Mouse (Mus musculus) erythroblast, adult 5-6 weeks (primary cell): ENCODE data around the gene Rreb1. TPM values are rescaled to one million over a fixed set of nuclear protein-coding genes. Genes with fewer than 3 reads are reported as not detected.

Experiments
- ATAC-seq: replicated peaks from 2 replicates; pipeline ENCODE4 v1.8.0; 2016; ENCODE audit warnings: moderate number of reproducible peaks, mild to moderate bottlenecking, moderate TSS enrichment, inconsistent platforms; ENCODE audit not compliant: poor library complexity, low FRiP score, severe bottlenecking
- total RNA-seq, 2 experiments: library from RNA; stranded (forward) in 1 of 2; stranded (reverse) in 1 of 2; fragments of 150-400 nt in 1 of 2; fragments of 200-764, 138-1000 nt in 1 of 2; gene quantifications; 2 replicates each; pipeline versions ENCODE4 v1.2.3 to v1.2.4; 2015 to 2017; ENCODE audit warnings: low replicate concordance in 2 of 2

Rreb1 gene
- total RNA-seq, 2 experiments from 2014 or later = 8.2 to 11.7 TPM

DNA sequence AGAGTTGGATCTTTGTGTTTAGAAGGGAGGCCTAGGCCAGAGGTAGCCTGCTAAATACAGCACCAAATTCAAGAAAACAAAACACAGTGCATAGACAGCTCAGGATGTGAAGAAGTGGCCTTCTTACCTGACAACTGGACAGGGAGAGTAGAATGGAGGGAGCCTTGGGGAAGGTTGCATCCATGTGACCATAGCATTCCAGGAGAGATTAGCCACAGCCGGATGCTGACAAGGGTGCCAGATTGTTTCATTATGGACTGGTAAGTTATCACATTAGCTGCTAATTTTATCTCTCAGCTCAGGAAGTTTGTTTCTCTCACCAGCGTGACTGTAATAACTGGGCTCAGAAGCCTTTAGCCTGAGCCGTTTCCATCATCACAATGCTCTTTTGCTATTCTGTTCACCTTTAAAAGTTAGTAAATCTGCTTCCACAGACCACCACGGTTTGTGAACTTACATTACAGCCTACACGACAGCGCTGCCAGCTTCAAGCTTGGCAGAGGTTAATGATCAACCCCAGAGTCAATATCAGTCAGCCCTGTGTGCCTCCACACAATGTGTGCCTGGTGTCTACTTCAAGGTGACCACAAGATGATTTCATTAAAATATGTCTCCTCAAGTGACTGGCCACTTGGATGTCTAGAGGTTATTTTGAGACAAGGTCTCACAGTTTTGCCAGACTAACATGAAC, 117.5 kb downstream of the Rreb1 start:
- no peak for ATAC-seq

DNA sequence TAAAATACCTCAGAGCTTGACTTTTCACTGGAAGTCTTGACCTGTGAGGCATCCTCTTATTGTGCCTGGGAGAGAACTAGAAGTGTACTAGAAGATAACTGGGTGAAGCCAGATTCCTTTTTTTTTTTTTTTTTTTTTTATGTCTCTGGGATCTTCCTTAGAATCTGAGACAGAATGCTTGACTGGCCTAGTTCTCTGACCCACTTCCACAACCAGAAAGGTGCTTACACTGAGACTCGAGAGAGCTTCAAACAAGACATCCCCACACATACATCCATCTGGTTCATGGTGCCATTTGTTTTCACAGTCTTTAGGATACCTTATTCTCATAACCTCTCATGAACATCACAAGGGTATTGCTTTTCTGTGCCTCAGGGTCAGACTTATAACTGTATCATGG, 118.2 kb downstream of the Rreb1 start:
- no peak for ATAC-seq

DNA sequence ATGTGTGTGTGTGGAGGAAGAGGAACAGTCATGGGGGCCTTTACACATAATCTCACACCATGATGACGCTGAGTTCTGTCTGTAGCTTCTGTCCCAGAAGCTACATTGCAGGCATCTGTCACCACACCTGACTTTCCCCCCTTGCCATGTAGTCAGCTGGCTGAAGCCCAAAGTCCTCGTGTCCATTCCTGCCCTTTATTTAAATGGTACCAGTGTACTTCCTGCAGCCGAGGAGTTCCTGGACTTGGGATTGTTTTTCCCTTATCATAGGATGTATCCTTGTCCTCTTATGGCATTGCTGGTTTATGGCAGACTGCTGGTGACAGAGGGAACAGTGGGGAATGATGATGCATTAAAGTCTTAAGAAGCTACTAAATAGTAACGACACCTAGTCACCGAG, 120.6 kb downstream of the Rreb1 start:
- no peak for ATAC-seq

DNA sequence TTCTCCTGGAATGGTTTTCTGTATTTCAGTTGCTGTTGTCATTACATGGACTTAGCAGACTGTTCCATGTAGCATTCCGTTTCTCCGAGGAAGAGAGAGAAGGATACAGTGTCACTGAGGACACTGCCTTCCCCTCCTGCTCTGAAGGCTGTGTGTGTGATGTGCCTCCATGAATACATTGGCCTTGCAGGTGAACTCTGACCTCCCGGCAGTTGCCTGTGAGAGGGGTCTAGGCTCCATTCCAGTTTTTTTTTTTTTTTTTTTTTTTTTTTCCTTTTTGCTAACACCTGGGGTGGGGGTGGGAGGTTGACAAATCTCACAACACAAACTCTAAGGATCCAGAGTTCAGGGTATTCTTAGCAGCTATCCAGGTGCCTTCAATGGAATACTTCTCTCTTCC, 124.8 kb downstream of the Rreb1 start:
- no peak for ATAC-seq

DNA sequence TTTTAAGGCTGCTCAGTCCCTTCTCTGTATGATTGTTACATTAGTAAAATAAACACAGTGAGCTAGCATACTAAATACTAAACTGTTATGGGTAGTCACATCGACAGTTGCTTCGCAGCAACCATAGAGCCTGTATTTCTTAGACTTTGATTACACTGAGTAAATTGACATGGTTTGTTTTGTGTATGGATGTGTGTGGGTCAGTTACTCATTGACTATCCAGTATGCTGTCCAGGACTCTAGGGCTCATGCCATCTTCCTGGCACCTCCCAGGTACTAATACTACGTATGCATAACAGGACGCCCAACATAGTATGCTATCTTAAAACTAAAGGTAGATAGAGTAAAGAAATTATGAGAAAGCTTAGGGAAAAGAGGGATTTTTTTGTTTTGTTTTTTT, 125.3 kb downstream of the Rreb1 start:
- no peak for ATAC-seq

DNA sequence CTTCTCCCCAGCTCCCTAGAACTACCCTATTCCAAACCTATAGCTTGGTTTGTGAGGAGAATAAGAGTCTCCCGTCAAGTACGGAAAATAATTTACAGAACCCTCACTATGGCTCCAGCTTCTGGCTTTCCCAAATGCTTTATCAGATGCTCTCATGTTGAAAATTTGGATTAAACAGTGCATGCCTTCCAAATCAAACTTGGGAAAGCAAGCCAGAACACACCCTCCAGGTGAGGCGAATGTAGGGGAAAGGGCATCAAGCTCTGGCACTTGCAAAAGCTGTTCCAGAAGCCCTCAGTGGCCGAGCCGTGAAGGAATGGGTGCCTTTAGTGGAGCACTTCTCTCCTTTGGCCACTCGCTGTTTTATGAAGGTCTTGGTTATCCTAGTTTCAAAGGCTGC, 126.2 kb downstream of the Rreb1 start:
- no peak for ATAC-seq

DNA sequence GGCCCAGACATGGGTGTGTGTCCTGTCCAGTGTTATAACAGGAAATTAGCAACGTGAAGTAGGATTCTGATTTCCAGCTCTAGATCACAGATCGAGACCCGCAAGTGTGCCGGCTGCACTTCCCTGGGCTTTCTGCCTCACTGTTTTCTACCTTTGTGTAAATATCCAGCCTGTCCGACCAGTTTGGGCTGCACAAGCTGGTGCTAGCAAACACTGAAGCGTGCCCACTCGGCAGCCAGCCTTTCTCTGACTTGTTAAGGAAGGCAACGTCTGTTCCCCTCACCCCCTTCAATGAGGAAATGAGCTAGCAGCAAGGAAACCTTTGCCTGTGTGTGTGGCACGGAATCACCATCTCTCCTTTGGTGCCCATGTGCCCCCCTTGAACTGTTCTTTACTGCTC, 129.9 kb downstream of the Rreb1 start:
- ATAC-seq = no peak

DNA sequence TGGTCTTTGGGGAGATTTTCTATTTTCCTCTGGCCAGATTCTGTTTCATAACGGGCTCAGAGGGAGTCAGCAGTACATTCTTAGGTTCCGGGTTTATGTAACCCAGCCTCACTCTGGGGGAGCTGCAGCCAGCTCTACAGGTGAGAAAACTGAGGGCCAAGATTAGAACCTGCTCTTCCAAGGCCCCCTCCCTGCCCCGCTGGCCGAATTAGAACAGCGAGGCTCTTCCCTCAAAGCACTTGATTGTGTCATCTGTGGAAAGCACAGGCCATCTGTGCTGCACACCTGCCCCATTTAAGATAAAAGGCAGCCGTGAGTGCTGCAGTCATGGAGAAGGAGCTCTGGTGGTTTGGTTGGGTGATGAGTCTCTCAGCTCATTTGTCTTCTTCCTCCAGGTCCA, 130.3 kb downstream of the Rreb1 start:
- no peak for ATAC-seq

DNA sequence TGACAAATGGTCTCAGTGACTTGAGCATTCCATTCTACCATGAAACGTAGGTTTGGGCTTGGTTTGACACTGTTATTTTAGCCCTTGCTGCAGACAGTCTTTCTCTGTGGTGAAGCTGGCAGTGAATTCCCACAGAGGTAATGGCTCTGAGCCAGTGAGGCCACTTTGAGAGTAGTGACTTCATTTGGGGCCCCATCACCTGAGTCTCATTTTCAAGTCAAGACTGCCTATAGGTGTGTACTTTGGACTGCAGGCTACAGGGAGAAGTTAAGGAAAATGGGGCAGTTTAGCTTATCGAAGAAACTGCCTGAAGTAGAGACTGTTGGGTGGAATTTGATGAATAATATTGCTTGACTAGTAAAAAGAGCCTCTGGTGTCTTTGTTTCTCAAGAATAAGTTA, 131.0 kb downstream of the Rreb1 start:
- no peak for ATAC-seq

DNA sequence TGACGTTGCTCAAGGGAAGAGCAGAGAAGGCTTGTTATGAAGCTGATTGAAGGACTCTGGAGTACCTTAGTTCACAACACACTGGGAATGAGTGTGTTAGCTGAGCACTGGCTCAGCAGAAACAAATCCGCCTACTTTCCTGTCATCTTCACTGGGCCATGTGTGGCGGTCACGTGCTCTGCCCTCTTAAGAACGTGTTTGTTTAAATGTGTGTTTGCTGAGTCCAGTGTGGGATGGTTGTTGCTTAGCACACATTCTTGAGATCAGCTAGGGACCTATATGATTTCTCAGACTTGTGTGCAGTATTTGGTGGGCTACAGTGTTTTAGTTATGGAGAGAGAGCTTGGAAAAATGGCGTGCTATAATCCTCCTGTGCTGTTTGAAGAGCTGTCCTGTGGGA, 133.8 kb downstream of the Rreb1 start:
- ATAC-seq = no peak

DNA sequence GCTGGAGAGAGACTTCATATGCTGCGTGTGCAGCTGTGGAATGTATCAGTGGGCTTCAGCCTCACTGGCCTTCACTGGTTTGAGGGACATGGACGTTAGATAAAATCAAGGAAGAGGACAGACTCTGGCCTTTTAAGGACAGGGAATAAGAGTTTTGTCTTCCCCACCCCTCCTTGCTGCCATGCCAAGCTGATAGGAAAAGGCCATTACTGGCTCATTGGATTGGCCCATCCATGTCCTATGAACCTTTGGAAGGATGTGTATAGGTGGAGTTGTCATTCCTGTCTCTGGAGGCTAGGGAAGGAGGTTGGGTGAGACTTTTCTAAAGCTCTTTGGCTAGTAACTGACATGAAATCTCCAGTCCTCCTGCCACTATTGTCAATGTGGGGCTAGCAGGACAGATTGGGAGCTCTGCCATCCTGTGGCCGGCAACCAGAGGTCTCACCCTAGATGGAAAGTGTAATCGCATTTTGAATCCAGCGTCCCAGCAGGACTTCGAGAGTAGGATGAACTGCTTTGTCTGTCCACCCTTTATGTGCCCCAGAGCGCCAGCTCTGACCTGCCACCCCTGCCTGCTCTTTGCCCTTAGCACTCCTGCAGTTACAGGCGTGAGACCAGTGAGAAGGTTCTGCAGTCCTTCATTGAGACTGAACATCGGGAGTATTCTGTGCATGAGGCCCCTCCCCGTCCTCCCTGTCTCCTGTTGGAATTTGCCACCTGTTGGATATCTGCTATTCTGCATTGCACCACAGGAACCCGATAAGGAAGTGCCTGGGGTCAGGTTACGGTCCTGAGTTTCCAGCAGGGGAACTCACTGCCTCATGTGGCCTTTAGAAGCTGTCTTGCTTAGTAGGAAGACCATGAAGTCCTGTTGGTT, 134.6 kb downstream of the Rreb1 start:
- ATAC-seq = no peak; the same call in 1 of the 2 replicates

DNA sequence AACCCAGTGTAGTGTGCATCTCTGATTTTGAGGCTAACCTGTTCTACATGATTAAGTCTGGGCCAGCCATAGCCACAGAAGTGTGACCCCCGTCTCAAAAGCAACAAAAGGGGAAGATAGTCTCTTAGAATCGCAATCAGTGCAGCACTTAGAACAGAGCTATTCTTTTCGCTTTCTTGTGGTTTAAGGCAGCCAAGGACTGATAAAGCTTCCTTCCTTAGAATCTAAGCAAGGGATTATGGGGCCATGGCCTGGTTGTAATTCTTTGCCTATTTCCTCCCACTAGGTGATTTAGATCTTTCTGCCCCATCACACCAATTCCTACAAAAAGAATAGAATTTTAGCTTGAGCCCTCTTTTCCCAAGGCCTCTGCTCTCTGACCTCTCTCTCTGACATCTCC, 135.8 kb downstream of the Rreb1 start:
- ATAC-seq = no peak

DNA sequence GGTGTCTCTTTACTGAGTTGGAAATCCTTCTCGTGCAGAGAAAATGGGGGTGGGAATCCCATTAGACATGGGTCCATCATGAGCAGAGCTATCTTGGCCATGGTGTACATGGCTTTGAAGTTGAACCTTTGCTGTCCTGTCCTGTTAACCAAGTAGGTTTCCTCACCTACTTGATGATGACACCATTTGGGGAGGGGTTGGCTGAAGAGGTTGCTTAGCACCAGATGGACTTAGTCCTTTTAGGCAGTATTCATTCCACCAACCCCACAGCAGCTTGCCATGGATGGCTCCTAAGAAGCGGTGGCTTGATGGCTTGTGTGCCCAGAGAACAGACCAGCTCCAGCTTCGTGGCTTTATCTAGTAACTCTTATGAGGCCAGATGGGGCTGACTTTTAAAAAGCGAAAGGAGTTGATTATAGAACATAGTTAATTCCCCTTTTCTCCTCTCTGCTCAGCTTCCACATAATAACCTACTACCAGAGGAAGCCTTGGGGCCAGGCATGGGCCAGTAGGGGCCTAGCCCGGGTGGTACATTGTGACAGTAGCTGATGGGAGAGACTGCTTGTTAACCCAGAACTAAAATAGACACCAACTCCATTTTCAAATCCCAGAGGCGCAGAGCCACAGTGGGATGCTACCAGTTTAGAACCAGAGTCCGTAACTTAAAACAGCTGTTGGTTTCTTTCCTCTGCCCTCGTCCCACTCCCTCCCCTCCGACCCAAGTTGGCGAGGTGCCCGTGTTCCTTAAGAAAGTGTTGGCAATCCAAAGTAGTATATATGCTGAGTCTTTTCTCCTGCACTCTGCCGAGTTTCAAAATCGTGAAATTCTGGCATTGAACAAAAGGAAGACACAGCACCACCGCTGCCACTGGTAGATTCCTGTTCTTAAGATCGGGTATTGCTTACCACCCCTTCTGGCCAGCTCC, 140.4 kb downstream of the Rreb1 start:
- ATAC-seq = no peak

DNA sequence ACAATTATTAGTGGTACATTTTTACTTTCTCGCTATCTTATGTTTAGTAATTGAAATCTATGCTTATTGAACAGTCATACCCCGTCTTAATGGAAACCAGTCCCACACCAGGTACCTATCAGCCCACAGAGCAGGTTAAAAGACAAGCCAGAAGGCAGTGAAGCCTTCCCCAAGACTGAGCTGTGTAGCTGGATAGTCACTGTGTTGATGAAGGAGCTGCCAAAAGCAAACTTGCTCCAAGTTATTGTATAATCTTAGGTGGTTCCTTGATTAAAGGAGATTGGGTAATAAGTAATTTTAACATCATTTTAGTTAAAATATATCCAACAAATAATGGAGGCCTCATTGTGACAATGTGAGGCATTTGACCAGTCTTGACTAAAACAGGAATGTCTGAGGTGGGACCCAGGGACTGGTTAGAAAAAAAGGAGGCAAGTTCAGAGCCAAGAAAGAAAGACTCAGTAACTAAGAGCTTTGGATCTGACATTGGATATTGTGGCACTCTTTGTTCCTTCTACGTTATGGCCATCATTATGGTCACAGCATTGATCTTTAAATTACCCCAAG, 141.6 kb downstream of the Rreb1 start:
- ATAC-seq = no peak

DNA sequence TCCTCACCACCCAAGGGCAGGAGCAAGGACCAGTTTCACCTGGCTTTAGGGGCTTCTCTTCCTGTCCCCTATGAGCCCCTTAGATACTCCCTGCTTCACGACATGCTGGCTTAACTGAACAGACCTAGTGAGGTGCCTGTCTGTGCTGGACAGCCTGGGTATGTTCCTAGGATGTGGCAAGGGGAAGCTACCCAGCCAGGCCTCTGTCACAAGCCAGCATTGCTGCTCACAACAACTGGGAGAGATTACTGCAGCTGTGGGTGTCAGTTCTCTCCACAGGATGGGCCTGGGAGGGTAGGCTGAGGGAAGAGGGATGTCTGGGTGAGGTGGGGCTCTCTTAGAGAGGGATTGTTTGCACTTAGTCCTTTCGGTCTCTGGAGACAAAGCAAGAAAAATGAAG, 142.5 kb downstream of the Rreb1 start:
- no peak for ATAC-seq

DNA sequence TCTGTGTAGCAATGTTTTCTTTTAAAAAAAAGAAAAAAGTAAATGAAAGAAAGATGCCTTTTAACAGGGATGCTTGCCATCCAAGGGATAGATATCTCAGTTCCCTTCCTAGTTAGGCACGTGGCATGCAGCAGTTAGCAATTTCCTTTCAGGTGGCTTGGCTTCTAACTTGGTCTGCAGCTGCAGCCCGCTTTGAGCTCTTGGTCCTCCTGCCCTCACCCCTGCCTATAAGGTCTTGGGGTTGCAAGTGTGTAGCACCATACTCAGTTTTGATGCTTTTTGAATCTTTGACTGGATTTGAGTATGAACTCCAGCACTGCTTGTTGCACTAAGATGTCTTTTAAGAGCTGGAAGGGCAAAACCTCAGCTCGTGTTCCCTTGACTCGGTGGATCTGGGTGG, 144.9 kb downstream of the Rreb1 start:
- ATAC-seq = no peak

DNA sequence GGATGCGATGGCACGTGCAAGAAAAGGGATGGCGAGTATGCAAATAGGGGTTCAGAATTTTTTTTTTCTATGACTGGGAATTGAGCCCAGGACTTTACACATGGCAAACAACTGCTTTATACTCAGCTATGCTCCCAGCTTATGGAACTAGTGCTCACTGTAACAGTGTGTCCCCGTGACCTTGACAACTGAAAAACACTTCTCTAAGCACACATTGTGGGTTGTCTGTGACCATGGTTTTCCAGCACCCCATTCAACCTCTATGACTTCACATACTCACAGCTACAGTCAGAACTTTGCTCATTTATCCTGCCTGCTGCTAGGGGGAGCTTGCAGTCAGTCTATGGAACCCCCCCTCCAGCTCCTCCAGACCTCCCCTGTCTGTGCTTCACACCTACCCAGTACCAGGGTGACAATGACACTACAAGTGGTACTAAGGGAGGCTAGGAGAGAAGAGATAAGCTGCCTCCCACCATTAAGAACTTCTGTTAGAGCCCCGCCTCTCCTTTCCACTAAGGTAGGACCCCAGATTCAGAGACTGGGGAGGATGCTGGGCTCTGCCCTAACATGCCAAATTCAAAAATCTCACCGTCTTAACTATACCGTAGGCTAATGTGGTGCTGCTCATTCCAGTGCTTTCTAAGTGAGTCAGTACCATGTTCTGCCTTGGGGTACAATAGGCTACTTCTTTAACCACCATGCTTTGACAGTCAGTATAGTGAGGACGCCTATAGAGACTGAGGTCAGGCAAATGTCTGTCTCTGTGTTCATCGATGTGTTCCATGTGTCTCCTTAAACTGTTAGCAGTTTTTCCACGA, 145.7 kb downstream of the Rreb1 start:
- ATAC-seq = no peak

DNA sequence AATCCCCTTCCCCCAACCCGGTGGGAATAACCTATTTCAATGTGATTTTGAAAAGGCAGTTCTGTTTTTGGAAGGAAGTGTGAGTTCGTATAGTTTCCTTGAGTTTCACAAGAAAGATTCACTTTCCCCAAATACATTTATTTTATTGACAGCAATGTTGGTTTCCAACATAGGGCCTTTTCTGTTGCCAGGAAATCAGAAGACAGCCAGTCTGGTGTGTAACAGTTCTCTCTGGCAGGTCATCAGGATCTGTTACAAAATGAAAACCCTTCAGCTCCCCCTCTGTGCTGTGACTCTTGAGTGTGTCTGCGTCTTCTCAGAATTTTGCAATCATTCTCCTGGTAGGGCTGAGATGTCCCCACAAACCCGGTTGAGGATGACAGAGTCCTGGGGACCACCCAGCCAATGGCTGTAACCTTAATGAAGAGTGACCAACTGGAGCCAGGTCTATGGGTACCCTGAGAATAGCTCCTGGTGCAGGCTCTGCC, 146.3 kb downstream of the Rreb1 start:
- ATAC-seq = no peak

DNA sequence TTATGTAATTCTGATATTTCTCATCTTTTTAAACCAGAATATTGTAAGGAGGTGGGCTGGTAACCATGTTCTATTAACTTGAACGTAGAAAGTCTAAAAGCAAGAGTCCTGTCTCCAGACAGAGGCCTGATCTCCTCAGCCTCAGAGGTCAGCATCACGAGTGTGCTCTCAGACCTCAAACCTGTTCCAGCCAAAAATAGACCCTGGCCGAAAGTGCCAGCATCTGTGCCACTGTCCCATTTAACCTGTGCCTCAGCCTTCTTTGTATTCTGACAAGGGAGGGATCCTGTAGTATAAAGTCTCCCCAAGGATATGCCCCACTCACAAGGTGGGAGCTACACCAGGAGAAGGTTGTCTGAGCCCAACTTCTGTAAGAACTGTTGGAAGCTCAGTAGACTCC, 148.2 kb downstream of the Rreb1 start:
- ATAC-seq = no peak
